Mouse (Mus musculus): Measurements from ENCODE around the gene Olfr97.
"Not testable (repeated sequence)": the region's sequence is repeated elsewhere in the genome, so short reads cannot be mapped to it uniquely, and the experiment has no call there.

The Olfr97 gene

GRCm38 (mm10) chr17:37237230-37237629, at the start of gene Olfr97:
Gene Olfr97, minus strand, starts transcription at chr17:37237330.
- DNase-seq (ENCODE audit: low spot score) = not testable (repeated sequence)

DNA sequence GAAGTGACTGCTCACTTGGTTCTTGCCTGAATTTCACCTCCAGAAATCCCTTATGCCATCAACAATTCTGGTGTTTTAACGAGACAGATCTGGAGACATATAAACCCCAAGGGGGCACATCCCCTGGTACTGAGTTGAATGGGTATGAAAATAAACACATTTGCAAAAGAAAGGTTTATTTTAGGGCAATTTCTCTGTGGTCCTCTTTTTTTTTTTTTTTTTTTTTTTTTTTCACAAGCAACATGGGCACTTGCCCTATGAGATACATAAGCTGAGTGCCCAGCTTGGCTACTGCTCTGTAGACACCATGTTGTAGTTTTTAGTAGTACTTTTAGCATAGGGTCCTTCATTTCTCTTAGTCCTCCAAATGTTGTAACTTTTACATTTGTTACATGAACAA, 46.2 kb upstream of the Olfr97 start, which contains the start of gene Olfr99:
Gene Olfr99, minus strand, starts transcription at position 101 of the 400 bp plus-strand sequence.
- no peak for DNase-seq (ENCODE audit: low spot score)

GRCm38 (mm10) chr17:37280331-37280730, 43.2 kb upstream of the Olfr97 start:
- no peak for DNase-seq (ENCODE audit: low spot score)

- DNase-seq (ENCODE audit: low spot score) = no peak
Observed at GRCm38 (mm10) chr17:37276573-37276972, 39.4 kb upstream of the Olfr97 start.

- no peak for DNase-seq (ENCODE audit: low spot score)
Observed at GRCm38 (mm10) chr17:37275626-37276248, 38.6 kb upstream of the Olfr97 start.

DNA sequence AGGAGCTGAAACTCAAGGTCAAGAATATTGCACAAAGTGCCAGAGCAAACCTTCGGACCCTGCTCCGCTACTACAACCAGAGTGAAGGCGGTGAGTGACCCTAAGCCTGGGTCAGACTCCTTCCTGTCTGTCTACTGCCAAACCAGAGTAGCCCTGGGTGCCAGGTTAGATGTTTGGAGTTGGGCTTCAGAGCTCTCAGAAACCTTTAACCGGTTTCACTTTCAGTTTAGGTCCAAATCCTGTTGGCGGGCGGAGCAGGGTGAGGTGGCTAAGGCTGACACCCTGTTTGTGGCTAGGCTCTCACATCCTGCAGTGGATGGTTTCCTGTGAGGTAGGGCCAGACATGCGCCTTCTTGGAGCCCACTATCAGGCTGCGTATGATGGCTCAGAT, 33.6 kb upstream of the Olfr97 start:
- no peak for DNase-seq (ENCODE audit: low spot score)

DNA sequence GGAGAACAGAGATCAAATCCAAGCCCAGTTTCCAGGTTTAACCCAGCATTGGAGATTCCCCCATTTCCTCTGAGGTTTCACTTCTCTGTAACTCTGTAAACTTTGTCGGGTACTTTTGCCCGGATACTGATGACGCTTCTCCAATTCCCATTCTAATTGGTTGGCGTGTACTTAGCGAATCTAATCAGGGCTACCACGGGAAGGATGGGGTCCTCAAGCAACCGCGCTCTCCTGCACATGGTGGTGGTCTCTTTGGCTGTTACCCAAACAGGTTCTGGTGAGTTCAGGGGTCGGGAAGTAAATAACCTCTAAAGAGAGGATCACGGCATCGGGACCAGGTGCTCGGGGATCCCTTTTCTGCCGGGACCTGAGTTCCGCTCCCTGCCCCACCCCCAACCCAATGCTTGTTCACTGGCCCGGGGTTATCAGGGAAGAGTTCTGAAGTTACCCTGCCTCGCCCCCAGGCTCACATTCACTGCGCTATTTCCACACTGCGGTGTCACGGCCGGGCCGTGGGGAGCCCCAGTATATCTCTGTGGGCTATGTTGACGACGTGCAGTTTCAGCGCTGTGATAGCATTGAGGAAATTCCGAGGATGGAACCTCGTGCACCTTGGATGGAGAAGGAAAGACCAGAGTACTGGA, 33.0 kb upstream of the Olfr97 start, which contains the start of gene H2-M3:
Gene H2-M3, plus strand, starts transcription at position 163 of the 644 bp plus-strand sequence.
- peak; percentile 100 for DNase-seq (ENCODE audit: low spot score)

- DNase-seq (ENCODE audit: low spot score) = no peak
Observed at GRCm38 (mm10) chr17:37263626-37264025, 26.5 kb upstream of the Olfr97 start, which contains the start of gene Olfr98. Gene Olfr98, minus strand, starts transcription at chr17:37263749.

GRCm38 (mm10) chr17:37250544-37250943, 13.4 kb upstream of the Olfr97 start:
- no peak for DNase-seq (ENCODE audit: low spot score)

GRCm38 (mm10) chr17:37249460-37249859, 12.3 kb upstream of the Olfr97 start:
- no peak for DNase-seq (ENCODE audit: low spot score)

DNA sequence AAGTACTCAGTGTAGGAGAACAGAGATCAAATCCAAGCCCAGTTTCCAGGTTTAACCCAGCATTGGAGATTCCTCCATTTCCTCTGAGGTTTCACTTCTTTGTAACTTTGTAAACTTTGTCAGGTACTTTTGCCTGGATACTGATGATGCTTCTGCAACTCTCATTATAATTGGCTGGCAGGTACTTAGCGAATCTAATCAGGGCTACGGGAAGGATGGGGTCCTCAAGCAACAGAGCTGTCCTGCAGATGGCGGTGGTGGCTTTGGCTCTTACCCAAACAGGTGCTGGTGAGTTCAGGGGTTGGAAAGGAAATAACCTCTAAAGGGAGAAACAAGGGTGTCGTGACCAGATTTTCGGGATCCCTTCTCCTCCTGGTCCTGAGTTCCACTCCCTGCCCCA, 9.6 kb upstream of the Olfr97 start:
- peak; percentile 63 for DNase-seq (ENCODE audit: low spot score)

DNA sequence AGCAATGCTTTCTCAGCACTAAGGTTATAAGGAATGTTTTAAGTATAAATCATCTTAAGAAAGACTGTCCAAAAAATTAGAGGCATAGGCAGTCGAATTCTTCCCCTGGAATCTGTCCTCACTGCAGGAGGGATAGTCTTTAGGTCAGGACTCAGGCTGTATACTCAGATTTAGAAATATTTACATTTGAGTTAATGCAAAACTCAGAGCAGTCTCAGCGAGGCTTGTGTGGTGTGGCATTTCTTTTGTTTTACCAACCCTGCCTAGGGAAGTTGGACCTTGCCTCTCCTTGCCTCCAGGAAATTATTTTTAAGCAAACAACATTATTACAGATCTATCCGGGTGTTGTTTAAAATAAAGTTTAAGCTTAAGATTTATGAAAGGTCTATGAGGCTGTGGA, 5.1 kb upstream of the Olfr97 start:
- DNase-seq (ENCODE audit: low spot score) = no peak

DNA sequence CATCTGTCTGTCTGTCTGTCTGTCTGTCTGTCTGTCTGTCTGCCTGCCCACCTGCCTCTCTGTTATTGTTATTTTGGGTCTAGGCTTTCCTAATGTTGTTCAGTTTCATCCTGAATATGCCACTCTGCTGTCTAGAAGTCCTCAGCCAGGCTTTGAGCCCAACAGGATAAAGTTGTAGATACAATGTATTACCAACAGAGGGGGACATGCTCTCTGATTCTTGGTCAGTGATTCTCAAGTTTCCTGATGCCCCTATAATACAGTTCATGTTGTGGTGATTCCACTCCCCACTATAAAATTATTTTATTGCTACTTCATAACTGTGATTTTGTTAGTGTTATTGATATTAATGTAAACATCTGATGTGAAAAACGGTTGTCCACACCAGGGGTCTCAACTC, 15.3 kb downstream of the Olfr97 start:
- DNase-seq (ENCODE audit: low spot score) = no peak

DNA sequence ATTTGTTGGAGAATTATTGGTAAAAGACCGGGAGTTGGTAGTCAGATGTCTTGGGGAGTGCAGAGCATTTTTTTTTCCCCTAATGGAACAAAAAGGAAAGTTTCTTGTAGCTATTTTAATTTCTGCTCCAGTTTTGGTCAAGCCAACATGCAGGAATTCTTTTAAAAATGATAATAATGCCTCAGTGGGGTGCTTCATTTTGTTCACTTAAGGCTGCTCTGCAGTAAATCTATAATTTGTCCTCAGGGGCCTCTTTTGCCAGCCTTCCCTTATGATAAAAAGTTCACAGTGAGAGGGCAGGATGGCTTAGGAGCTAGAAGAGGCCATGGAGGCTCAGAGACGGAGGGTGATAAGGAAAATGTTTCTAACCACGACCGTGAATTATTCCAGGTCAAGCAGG, 17.3 kb downstream of the Olfr97 start, which contains the start of gene Olfr96:
Gene Olfr96, plus strand, starts transcription at position 301 of the 400 bp plus-strand sequence.
- no peak for DNase-seq (ENCODE audit: low spot score)

DNA sequence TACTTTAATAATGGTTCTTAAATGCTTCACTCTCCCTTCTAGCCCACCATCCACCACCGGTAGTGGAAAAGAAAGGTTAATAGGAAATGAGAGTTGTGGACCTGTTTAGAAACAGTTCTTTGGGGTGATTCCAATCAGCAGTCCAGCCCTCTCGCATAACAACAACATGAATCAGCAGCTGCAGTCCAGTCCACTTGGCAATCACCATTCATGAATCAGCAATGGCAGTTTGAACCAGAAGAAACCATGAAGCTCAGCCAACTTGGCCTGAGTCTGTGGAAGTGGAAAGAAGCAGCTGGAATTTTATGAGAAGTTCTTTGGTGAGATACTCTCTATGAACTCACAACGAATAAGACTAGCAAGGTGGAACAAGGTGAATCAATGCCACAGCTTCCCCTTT, 18.6 kb downstream of the Olfr97 start:
- no peak for DNase-seq (ENCODE audit: low spot score)

DNA sequence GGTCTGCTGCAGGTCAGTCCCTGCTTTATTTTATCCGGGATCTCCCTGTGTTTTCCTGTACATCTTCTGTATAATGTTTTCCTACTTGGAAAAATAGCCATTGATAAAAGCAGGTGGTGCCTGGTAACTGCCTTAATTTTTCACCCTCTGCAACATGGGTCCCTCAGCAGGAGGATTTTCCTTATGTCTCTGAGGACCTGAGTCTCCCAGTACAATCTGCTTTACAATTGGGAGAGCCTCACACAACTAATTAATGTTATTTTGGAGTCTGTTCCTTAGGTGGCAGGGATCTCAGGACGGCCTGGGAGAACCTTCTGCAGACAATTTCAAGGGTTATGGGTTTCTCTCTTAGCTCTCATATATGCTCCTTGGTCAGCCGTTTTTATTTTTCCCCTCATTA, 24.1 kb downstream of the Olfr97 start, which contains the start of gene Olfr95:
Gene Olfr95, minus strand, starts transcription at position 101 of the 400 bp plus-strand sequence.
- DNase-seq (ENCODE audit: low spot score) = no peak

- no peak for DNase-seq (ENCODE audit: low spot score)
Observed at GRCm38 (mm10) chr17:37210884-37211768, 26.0 kb downstream of the Olfr97 start.

DNA sequence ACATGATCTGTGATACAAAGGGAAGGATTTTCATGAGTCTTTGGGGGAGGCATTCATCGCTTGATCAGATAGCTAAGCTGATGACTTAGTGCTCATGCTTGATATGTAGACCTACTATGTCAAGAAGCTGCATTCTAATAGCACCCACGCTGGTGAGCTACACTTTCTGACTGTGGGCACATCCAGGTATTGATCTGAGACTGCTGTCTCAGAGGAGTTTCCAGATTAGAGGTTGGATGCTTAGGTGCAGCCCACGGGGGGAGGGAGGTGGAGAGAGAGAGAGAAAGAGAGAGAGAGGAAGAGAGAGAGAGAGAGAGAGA, 33.3 kb downstream of the Olfr97 start:
- DNase-seq (ENCODE audit: low spot score) = no peak

GRCm38 (mm10) chr17:37203206-37203916, 33.8 kb downstream of the Olfr97 start:
- peak; percentile 86 for DNase-seq (ENCODE audit: low spot score)

- no peak for DNase-seq (ENCODE audit: low spot score)
Observed at GRCm38 (mm10) chr17:37200894-37201293, 36.2 kb downstream of the Olfr97 start, which contains the start of gene Olfr94. Gene Olfr94, minus strand, starts transcription at chr17:37200994.

DNA sequence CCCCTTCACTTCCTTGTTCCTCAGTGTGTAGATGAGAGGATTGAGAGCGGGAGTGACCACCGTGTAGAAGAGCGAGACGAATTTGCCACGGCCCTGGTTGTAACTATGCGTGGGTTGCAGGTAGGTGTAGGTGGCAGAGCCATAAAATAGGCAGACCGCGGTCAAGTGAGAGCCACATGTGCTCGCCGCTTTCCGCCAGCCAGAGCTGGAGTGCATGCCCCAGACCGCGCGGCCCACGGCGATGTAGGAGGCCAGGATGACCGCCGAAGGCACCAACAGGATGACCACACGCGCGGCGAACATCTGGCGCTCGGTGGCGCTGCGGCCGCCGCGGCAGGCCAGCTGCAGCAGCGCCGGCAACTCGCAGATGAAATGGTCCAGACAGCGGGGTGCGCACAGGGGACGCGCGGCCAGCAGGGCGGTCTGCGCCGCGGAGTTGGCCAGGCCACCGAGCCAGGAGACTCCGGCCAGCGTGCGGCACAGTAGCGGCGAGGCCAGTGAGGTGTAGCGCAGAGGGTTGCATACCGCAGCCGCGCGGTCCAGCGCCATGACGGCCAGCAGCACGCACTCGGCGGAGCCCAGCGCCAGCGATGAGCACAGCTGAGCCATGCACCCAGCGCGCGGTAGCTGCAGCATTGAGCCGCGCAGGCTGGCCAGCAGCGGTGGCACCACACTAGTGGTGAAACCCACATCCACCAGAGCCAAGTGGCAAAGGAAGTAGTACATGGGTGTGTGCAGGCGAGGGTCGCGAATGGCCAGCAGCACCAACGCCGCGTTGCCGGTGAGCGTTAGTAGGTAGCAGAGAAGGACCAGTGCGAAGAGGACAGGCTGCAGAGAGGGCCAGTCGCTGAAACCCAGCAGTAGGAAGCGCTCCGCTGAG, 40.0 kb downstream of the Olfr97 start:
- no peak for DNase-seq (ENCODE audit: low spot score)

All from layer of hippocampus, adult 9-10 months (tissue).